Mouse (Mus musculus): ENCODE data around the gene B430306N03Rik.
"Not testable (repeated sequence)": the region's sequence is repeated elsewhere in the genome, so short reads cannot be mapped to it uniquely, and the experiment has no call there.

B430306N03Rik gene

GRCm38 (mm10) chr17:48315905-48316579, at the start of gene B430306N03Rik:
TSS of gene B430306N03Rik (plus strand) at chr17:48316141.
- not testable (repeated sequence) for DNase-seq (ENCODE audit: low read depth)

DNA sequence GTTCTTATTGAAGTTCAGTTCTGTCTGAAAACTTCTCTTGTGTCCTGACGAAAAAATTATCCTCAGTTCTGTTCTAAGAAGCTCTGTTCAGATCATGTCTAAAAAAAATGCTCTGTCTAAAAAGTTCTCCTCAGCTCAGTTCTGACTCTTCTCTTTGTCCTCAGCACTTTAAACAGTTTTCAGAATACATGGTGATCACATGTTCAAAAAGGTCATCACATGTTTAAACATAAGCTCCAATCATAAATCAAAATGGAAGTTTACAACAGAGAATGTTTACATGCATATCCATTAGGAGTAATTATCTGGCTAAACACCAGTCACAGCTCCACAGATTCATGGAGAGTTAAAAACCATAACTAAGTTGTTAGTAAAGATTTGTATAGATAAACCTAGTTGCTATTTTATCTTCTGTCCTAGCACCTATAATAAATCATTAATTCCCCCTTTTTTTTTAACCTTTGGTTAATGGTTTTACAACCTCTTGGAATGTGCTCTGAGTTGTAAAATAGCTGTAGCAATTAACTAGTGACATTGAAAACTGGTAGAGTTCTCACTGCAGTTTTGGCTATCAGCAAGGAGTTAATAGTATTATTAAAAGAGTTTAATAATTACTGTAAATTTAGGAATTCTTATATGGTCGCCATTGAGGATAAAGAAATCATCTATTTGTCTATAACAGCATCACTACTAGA, 49.2 kb upstream of the B430306N03Rik start:
- no peak for DNase-seq (ENCODE audit: low read depth)

- no peak for DNase-seq (ENCODE audit: low read depth)
Observed at GRCm38 (mm10) chr17:48267591-48267990, 48.4 kb upstream of the B430306N03Rik start.

GRCm38 (mm10) chr17:48268276-48268675, 47.7 kb upstream of the B430306N03Rik start:
- no peak for DNase-seq (ENCODE audit: low read depth)

DNA sequence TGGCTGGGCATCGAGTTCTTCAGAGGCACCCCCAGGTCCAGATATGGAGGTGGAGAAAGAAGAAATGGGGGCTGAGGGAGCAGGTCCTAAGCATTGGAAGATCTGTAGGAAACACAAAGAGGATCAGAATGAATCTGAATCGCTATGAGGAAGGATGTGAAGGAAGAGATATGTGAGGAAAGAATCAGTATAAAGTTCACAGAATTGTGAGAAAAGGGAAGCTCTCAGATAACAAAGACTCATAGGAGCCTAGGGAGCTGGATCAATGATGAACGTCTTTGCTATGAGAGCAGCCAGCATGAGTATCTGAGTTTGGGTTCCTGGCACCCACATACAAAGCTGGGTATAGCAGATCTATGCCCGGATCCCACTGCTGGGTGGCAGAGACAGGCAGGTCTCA, 46.1 kb upstream of the B430306N03Rik start:
- DNase-seq (ENCODE audit: low read depth) = no peak

GRCm38 (mm10) chr17:48272158-48272557, 43.8 kb upstream of the B430306N03Rik start:
- DNase-seq (ENCODE audit: low read depth) = no peak

DNA sequence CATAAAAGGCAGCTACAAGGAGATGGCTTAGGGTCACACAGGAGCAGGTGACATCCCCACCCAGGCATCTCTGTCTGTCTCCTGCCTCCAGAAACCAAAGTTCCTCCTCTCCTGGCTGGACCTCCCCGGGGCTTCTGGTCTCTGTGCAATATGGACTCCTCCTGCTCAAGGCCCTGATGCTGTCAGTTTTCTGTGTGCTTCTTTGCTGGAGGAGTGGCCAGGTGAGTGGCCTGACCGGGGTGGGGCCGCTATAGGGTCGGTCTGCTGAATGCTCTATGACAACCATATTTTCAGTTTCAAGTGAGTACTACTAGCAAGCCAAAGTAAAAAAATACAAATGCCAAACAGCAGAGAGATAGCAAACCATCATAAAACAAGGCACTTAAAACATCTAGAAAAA, 43.3 kb upstream of the B430306N03Rik start:
- DNase-seq (ENCODE audit: low read depth) = no peak

DNA sequence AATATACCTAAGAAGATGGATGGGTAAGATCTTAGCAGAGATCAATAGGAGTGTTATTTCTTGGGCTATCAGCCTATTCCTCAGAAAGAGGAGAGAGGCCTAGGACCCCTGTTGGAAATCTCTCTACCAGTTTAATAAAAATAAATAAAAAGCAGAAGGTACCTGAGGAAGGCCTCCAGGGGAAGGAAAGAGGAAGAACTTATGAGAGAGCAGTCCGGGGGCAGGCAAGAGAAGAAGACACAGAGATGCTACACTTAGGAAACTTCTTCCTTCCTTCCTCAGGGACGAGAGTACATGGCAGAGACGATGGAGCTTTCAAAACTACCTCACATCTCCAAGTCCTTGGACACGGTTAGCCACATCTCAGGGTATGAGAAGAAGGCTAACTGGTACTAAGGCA, 41.8 kb upstream of the B430306N03Rik start:
- no peak for DNase-seq (ENCODE audit: low read depth)

DNA sequence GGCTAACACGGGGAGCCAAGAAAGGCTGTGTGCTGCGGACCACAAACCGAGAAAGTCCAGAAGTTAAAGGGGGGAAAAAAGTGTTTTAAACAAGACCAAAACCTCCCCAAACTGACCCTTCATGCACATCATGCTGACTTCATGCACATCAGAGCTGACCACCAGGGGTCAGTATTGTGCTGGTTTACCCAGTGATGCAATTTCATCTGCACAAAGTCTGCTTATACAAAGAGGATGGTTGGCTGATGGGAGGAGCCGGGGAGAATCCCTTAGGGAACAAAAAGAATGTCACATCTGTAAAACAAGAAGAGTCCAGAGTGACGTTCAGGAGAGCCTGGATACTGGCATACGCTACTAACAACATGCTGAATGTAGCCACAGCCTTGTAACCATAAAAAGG, 41.1 kb upstream of the B430306N03Rik start:
- peak; percentile 83 for DNase-seq (ENCODE audit: low read depth)

DNA sequence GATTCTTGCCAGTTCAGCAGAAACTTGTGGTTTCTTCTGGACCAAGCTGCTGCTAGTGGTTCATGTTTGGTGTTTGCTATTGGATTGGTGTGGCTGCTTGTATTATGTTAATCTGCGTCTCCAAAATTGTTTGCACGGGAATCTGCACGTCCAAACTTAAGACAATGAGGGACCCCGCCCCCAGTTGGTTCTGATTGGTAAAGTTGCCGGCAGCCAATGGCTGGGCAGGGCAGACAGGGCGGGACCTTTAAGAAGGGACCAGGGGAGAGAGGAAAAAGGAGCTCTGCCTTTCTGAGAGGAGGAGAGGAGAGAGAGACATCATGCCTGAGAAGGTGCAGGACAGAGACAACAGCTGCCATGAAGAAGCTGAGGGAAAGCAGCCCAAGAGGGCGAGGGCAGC, 40.2 kb upstream of the B430306N03Rik start:
- no peak for DNase-seq (ENCODE audit: low read depth)

- no peak for DNase-seq (ENCODE audit: low read depth)
Observed at GRCm38 (mm10) chr17:48278381-48278780, 37.6 kb upstream of the B430306N03Rik start.

DNA sequence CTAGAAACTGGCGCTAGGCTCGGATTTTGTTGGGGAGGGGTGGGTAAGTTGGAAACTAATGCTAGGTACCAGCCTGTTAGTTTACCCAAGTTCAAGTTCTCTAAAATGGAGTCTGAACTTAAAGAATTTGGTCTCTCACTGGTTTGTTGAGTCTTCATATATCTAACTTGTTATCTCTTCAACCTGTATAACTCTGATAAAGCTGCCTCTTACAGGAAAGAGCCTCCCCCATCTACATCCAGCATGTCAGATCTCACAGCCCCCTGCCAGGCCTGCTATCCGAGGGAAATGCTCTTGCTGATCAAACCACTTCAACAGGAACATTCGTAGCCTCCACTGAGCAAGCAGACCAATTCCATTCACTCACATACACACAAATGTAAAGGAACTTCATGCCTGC, 36.9 kb upstream of the B430306N03Rik start:
- DNase-seq (ENCODE audit: low read depth) = no peak

DNA sequence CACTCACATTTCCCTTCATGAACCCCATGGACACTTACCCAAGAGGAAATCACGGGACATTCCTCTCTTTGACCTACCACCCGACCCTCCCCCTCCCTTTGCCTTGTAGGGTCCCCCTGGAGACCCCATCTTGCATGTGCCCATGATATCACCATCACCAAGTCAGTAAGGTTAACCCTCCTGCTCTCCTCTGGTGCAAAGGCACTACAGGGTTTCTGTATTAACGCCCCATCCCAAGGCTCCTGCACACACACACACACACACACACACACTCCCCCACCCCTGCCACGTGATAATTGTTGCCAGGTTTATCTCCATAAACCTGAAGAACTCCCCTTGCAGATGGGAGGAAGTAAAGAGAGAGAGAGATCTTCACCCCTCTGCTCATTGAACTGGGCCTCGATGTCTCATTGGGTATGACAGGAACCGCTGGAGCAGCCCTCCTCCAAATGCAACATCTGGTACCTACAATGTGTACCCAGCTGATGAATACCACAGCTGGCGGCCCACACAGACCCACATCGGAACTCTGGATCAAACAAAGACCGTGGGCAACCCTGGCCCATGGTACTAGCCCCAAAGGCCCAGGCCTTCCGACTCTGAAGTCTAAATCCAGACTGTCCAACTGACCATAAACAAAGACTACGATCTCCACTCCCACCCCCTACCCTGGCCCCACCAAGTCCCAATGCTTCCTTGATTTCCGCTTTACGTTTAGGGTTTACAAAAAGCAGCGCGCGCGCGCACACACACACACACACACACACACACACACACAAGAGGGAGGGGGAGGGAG, 34.8 kb upstream of the B430306N03Rik start:
- DNase-seq (ENCODE audit: low read depth) = no peak

GRCm38 (mm10) chr17:48281739-48282085, 34.2 kb upstream of the B430306N03Rik start:
- DNase-seq (ENCODE audit: low read depth) = no peak

DNA sequence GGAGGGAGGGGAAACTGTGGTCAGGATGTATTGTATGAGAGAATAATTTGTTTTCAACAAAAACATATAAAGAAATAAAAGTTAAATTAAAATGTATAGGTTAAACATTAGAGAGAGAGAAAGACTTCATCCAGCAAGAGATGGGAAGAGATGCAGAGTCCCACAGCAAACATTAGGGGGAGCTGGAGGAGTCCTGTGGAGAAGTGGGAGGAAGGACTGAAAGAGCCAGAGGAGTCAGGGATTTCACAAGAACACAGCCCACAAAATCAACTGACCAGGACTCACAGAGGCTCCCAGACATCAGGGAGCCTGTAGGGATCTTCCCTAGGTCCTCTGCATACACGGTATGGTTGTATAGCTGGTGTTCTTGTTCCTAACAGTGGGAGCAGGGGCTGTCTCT, 29.2 kb upstream of the B430306N03Rik start:
- no peak for DNase-seq (ENCODE audit: low read depth)

GRCm38 (mm10) chr17:48287276-48287675, 28.7 kb upstream of the B430306N03Rik start:
- no peak for DNase-seq (ENCODE audit: low read depth)

DNA sequence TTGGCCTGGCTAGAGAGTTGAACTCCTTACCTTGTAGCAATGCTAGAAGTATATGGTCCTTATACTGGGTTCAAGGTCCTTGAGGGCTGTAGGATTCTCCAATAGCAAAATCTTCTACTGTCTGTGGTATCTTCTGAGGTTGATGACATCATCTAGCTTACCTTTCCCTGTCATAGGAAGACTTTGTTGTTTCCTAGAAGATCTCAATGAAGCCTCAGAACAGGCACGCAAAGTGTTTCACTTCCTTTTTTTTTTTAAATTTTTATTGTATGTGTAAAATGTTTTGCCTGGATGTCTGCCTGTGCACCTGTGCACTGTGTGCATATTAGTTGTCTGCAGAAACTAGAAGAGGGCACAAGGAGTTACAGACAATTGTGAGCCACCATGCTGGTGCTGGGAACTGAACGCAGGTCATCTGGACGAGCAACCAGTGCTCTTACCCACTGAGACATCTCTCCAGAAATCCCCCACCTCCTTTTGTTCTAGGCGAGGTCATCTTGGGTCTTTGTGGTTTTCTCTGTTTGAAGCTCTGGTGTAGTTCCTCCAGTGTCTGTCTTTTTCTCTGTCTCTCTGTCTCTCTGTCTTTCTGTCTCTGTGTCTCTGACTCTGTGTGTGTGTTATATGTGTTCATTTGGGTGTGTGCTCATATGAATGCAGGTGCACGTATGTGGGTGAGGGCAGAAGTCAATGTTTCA, 22.3 kb upstream of the B430306N03Rik start:
- DNase-seq (ENCODE audit: low read depth) = no peak

- DNase-seq (ENCODE audit: low read depth) = no peak
Observed at GRCm38 (mm10) chr17:48299203-48299602, 16.7 kb upstream of the B430306N03Rik start, which contains the start of gene Treml2. TSS of gene Treml2 (plus strand) at chr17:48299498.

GRCm38 (mm10) chr17:48299756-48300155, 16.2 kb upstream of the B430306N03Rik start:
- no peak for DNase-seq (ENCODE audit: low read depth)

DNA sequence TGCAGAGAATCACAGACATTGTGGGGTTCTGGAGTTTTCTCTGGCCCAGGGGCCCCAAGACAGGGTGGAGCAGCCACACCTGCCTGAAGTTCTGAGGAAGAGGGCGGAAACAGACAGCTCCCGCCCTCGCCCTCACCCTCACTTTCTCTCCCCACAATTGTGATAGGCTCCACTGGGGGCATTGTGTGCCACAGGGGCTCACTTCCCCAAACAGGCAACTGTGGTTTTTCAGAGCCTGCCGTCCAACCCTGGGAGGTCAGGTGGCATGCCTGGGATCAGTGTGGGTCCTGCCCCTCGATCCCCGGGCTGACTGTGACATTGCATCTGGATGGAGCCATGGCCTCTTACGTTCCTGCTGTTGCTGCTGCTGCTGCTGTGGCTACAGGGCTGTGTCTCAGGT, 15.7 kb upstream of the B430306N03Rik start:
- peak; percentile 65 for DNase-seq (ENCODE audit: low read depth)

DNA sequence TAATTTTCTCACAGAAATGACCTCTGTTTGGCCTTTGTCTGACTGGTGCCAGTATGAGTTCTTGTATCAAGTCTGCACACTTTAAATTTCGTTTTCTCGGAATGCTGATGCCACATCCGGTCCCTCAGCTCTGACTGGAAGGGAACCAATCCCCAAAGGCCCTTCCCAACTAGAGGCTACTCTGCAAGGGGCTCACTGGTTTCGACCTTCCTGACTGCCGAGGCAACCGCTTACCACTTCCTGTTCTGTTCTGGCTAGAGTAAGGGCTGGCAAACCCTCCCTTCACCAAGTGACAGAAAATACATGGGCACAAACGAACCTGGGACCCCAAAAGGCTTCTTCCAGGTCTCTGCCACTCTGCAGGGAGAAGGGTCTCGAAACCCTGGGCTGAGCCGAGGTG, 15.1 kb upstream of the B430306N03Rik start:
- no peak for DNase-seq (ENCODE audit: low read depth)

GRCm38 (mm10) chr17:48301792-48302191, 14.1 kb upstream of the B430306N03Rik start:
- no peak for DNase-seq (ENCODE audit: low read depth)
